Mouse (Mus musculus) heart, adult 2 months (tissue): ENCODE measurements around the gene Cadm2. TPM values are rescaled to one million over a fixed set of nuclear protein-coding genes. Genes with fewer than 3 reads are reported as not detected.

Experiments used
- DNase-seq, 2 experiments: peaks; one replicate each; pipeline ENCODE4 v3.0.0; 2021
- H3K27ac ChIP-seq: fragments of 200-600 bp; 2 replicates; pipeline ENCODE4 v1.8.1; 2022
- H3K27me3 ChIP-seq: fragments of 200-500 bp; 2 replicates; pipeline ENCODE4 v1.6.1; 2012; ENCODE audit warnings: mild to moderate bottlenecking, low read length, inconsistent platforms, mixed read lengths; ENCODE audit not compliant: control insufficient read depth, insufficient read depth
- H3K36me3 ChIP-seq: fragments of 200-500 bp; 2 replicates; pipeline ENCODE4 v1.6.1; 2012; ENCODE audit warnings: low read length, inconsistent platforms; ENCODE audit not compliant: control insufficient read depth, insufficient read depth
- H3K4me1 ChIP-seq: fragments of 200-500 bp; 2 replicates; pipeline ENCODE4 v1.6.1; 2011; ENCODE audit warnings: low read length; ENCODE audit not compliant: control insufficient read depth, insufficient read depth
- H3K4me3 ChIP-seq: fragments of 200-600 bp; 2 replicates; pipeline ENCODE4 v1.8.1; 2022
- H3K79me2 ChIP-seq: fragments of 200-500 bp; replicated peaks from 2 replicates; pipeline ENCODE4 v1.6.1; 2012; ENCODE audit warnings: mild to moderate bottlenecking, inconsistent platforms, low read length, moderate library complexity, mixed read lengths; ENCODE audit not compliant: control insufficient read depth, insufficient read depth
- H3K9ac ChIP-seq: fragments of 200-500 bp; 2 replicates; pipeline ENCODE4 v1.6.1; 2012; ENCODE audit warnings: low read depth, mild to moderate bottlenecking, control low read depth, inconsistent platforms, low read length, mixed read lengths
- CTCF ChIP-seq: fragments of 200-600 bp; IDR thresholded peaks from 2 replicates; pipeline ENCODE4 v1.8.1; 2022; ENCODE audit warnings: antibody characterized with exemption, mild to moderate bottlenecking, moderate library complexity
- EP300 ChIP-seq: fragments of 200-500 bp; IDR thresholded peaks from 2 replicates; pipeline ENCODE4 v1.6.1; 2011; ENCODE audit warnings: low read depth, low read length, control low read depth; ENCODE audit not compliant: insufficient read depth
- POLR2A ChIP-seq: fragments of 200-500 bp; IDR thresholded peaks from 2 replicates; pipeline ENCODE4 v1.6.1; 2011; ENCODE audit warnings: mild to moderate bottlenecking, low read depth, low read length, control low read depth; ENCODE audit not compliant: insufficient read depth
- WGBS: fragments of 180-500 bp; shearing (Covaris S2); methylation state at CpG from one replicate; pipeline ENCODE4 v1.1.7; 2018; 5-methylcytosine and 5-hydroxymethylcytosine counted together
- intact Hi-C: fragments of 180-260 bp; cut with DNase I; formaldehyde crosslinking; loops from one replicate; pipeline ENCODE4 v1.15.1; 2025
- polyA plus RNA-seq: library from polyadenylated mRNA; depleted of rRNA; stranded (reverse); fragments of >200 nt; gene quantifications from 2 replicates; pipeline ENCODE4 v1.2.3, GENCODE M21; 2012
- total RNA-seq, 2 experiments: library from RNA; stranded (reverse); gene quantifications; 2 replicates each; pipeline ENCODE4 v1.2.3; 2021

The Cadm2 gene
- total and polyA plus RNA-seq, 3 experiments = 0.77 to 0.94 (median 0.89) TPM

DNA sequence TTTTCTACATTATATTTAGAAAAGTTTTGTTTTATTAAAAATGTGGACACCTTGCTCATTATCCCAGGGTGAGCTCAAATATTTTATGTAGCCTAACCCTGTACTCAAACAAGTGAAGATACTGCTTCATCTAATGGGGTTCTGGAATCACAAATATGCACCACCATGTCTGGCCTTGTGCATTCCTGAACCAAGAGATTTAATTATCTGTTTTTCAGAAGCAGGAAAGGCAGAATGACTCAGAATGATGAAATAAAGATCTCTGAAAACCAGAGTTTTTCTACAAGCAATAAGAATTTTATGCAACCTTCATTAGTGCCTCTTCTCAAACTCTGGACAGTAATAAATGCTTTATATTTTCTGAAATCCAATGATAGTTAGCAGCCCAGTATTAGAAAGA, 993.2 kb downstream of the Cadm2 start:
- no peak for DNase-seq
- Histone ChIP-seq H3K27ac (no peak overlapping the region), H3K4me3 (no peak overlapping the region), H3K9ac (no peak overlapping the region), H3K36me3 (no peaks in the 10 kb centered on the region), H3K27me3 (no peaks in the 10 kb centered on the region), H3K79me2 (no peaks in the 10 kb centered on the region), H3K4me1 (no peaks in the 10 kb centered on the region)
- intact Hi-C loops = no loop called here
- no peak for TF ChIP-seq POLR2A
- TF ChIP-seq EP300 = no peak
- TF ChIP-seq CTCF = no peak

DNA sequence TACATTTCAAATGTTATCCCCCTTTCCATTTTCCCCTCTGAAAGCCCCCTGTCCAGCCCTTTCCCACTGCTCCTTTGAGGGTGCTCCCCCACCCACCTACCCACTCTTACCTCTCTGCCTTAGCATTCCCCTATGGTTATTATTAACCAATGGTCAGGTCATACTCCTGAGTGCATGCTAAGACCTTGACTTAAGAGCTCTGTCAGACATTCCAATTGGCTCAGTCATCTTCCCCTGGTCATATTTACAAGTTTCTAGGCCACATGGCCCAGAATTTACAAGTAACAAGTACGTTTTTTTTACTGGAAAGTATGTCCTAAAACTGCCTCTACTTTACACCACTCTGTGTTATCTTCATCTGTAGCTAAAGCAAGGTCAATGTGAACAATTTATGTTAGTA, 998.3 kb downstream of the Cadm2 start:
- Histone ChIP-seq H3K79me2 (no peaks in the 10 kb centered on the region), H3K36me3 (no peaks in the 10 kb centered on the region), H3K27ac (no peak overlapping the region), H3K4me3 (no peak overlapping the region), H3K27me3 (no peaks in the 10 kb centered on the region), H3K9ac (no peak overlapping the region), H3K4me1 (no peaks in the 10 kb centered on the region)
- intact Hi-C loops = no loop called here
- no peak for TF ChIP-seq EP300
- no peak for TF ChIP-seq POLR2A
- TF ChIP-seq CTCF = no peak
- 15% methylated on average over 1 of the region's 1 CpGs for WGBS
- no peak for DNase-seq

DNA sequence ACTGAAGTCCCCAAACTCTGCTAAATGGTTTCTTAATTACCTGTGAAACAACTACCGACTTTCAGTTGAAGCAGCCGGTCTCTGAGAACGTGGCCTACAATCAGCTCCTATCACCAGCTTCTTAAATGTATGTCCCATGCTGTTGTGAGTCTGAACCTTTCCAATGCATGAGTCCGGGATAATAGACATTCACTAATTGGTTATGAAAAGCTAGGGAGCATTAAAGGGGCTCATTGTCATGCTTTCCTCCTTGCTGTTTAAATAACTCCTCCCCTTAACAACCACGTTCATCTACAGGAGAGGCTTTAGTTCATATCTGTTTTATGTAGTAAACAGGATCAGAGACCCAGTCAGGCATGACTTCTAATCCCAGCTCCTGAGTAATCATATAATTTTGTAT, 1008.1 kb downstream of the Cadm2 start:
- no peak for TF ChIP-seq CTCF
- Histone ChIP-seq H3K4me1 (no peaks in the 10 kb centered on the region), H3K79me2 (no peaks in the 10 kb centered on the region), H3K27ac (no peak overlapping the region), H3K27me3 (no peaks in the 10 kb centered on the region), H3K9ac (no peak overlapping the region), H3K36me3 (no peaks in the 10 kb centered on the region), H3K4me3 (no peak overlapping the region)
- intact Hi-C loops = no loop called here
- no peak for DNase-seq
- WGBS = 77% methylated on average over 5 of the region's 5 CpGs
